Mouse (Mus musculus): ENCODE measurements around the gene Sdf2.

DNA sequence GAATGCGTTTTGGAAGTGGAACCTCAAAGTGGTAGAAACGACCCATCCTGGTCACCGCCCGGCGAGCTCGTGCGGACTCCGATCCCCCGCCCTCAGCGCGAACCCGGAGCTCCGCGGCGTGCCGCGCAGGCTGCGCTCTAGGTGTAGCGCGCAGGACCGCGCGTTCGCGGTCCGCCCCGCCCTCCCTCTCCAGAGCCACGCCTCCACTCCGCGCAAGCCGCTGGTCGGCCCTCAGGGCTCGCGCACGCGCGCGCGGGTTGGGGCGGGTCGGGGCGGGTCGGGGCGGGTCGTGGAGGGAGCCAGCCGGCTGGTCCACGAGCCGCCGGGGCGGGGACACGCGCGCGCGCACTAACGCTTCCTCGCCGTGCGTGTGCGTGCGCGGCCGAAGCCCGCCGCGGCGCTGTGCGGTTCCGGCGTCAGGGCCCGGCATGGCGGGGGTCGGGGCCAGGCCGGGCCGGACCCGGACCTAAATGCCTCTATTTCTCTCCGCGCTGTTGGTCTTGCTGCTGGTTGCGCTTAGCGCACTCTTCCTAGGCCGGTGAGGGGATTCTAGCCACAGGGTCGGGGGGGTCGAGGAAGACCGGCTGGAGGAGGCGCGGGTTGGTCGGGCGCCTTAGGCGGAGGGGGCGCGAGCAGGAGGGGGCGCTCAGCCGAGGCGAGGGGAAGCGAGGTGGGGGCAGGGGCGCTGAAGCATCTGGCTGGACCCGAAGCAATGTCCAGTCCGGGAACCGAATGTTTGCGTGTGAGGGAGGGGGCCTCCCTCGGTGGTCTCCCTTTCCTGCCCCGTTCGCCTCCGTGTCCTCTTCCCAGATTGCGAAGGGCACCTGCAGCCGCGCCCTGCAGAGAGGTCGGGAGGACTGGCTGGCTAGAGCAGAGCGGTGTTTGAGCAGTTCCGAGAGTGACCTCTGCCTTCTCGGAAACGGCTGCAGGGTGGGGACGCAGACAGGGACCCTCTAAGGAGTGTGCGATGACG, 16.1 kb downstream of the Sdf2 start, which contains the start of gene 2610507B11Rik:
- TF ChIP-seq CTCF (conservative IDR thresholded peaks at IDR 0.05 in 1 of 2, IDR thresholded peaks at IDR 0.05 in 1 of 2; ENCODE audit: low read depth in 2 of 2, low read length in 2 of 2) (peak in 1 of 2 experiments; percentile 45; a peak in 2 of 4 replicates), SIN3A (IDR thresholded peaks at IDR 0.05; ENCODE audit: low read length) (peak; percentile 80), E2F4 (IDR thresholded peaks at IDR 0.05; ENCODE audit: insufficient replicate concordance, low read depth, low read length) (no peak), EP300 (IDR thresholded peaks at IDR 0.05; ENCODE audit: low read length) (no peak), MAX (IDR thresholded peaks at IDR 0.05; ENCODE audit: low read length) (no peak), POLR2AphosphoS2 (IDR thresholded peaks at IDR 0.05; ENCODE audit: low read depth, low read length) (peak; percentile 56; the same call in 1 of the 2 replicates), POLR2A (IDR thresholded peaks at IDR 0.05; ENCODE audit: low read depth, low read length) (peak; percentile 98), ZMIZ1 (IDR thresholded peaks at IDR 0.05; ENCODE audit: low read depth, low read length) (peak; percentile 70; the same call in 1 of the 2 replicates), USF1 (IDR thresholded peaks at IDR 0.05; ENCODE audit: low read depth, low read length) (no peak)

Measured in CH12.LX (cell line).